Mouse (Mus musculus) left cerebral cortex, postnatal 36 days (tissue): ENCODE results near the gene Meltf. TPM values are rescaled to one million over a fixed set of nuclear protein-coding genes. Genes with fewer than 3 reads are reported as not detected.

Experiments
- total RNA-seq, 2 experiments: library from RNA; stranded (reverse); gene quantifications; 2 replicates each; pipeline ENCODE4 v1.2.3; 2021

Meltf gene
- total RNA-seq, 2 experiments from 2014 or later, result 0.54 to 0.81 TPM

Other genes with a start within 250 kb of the Meltf start
- 100 to 1,000 TPM; 178 to 190 TPM for gene Dlg1, start 215.4 kb upstream of the Meltf start, total RNA-seq
- gene Pigz, start 55.0 kb downstream of the Meltf start, total RNA-seq, result 10 to 100 TPM; 18.6 to 35.3 TPM
- 10 to 100 TPM; 39.7 to 51.9 TPM for gene 0610012G03Rik, start 69.7 kb downstream of the Meltf start, total RNA-seq
- 10 to 100 TPM; 47.7 to 49.7 TPM for gene Ncbp2, start 69.7 kb downstream of the Meltf start, total RNA-seq
- gene Senp5, start 124.5 kb downstream of the Meltf start, total RNA-seq, result 10 to 100 TPM; 45.8 to 49.3 TPM
- gene Pak2, start 200.5 kb downstream of the Meltf start, total RNA-seq, result 10 to 100 TPM; 24.1 to 25.3 TPM
- 10 to 100 TPM; 25.8 to 27.8 TPM for gene Pigx, start 220.9 kb downstream of the Meltf start, total RNA-seq
- gene Cep19, start 221.0 kb downstream of the Meltf start, total RNA-seq, result 10 to 100 TPM; 71.0 to 72.1 TPM